Mouse (Mus musculus): ENCODE data around the gene Atf6b. TPM values are rescaled to one million over a fixed set of nuclear protein-coding genes. Genes with fewer than 3 reads are reported as not detected.
A peak's percentile ranks its signal among the peaks of the same experiment; 100 is the strongest.

Gene Atf6b
- polyA plus RNA-seq (2014; fragmentation: Nextera tagmentation; extraction: Ambion mirVana), result 59.8 and 62.2 TPM in 2 replicates

DNA sequence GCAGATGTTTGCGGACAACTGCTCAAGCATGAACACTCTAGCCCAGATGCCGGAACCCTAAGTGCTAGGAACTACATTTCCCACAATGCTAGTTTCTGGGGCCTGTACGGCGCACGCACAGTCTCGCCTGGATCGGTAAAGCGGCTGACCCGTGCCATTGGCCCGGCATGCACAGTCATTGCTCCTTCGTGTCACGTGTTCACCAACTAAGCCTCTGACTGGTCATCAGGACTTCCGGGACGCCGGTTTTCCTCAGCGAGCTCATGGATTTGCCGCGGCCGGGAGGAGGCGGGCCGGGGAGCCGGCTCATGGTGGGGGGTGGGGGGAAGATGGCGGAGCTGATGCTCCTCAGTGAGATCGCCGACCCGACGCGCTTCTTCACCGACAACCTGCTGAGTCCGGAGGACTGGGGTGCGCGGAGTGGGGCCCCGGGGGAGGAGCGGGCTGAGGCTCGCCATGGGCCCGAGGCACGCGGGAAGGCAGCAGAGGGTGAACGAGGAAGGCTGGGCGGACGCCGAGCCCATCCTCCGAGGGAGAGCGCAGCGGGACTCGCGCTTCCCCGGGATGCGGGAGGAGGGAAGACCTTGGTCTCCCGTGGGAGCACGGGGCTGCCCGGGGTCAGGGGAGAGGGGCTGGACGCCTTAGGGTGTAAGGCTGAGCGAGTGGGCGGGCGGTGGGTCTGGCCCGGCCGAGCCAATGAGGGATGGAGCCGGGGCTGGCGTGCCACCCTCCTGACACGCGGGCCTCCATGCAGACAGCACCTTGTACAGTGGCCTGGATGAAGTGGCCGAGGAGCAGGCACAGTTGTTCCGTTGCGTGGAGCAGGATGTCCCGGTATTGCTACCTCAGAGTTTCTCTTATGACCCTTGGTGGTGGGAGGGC is at the start of gene Atf6b:
TSS of gene Atf6b (plus strand) at position 241 of the 882 bp plus-strand sequence.
- Histone ChIP-seq H3K9me3 (ENCODE audit: control insufficient read depth, low read length) (no peaks in the 10 kb centered on the region), H3K4me2 (ENCODE audit: low read length) (peak within 1 kb of the TSS; percentile 78), H3K27me3 (replicated peaks; ENCODE audit: control insufficient read depth, insufficient read depth, low read length) (no peaks in the 10 kb centered on the region), H3K27ac (ENCODE audit: low read depth) (peak within 1 kb of the TSS; percentile 57; the same call in 1 of the 2 replicates), H3K9ac (ENCODE audit: low read length) (peak within 1 kb of the TSS; percentile 89), H3K4me3 (ENCODE audit: low read depth, low read length) (peak within 1 kb of the TSS; percentile 99), H3K36me3 (ENCODE audit: control insufficient read depth, insufficient read depth, low read length) (peaks cover 36% of the 10 kb centered on the region), H3K4me1 (replicated peaks; ENCODE audit: control insufficient read depth, insufficient read depth, low read length) (peaks cover 25% of the 10 kb centered on the region; the same call in 1 of the 2 replicates)
- peak; percentile 96 for ATAC-seq (replicated peaks; ENCODE audit: low FRiP score, low TSS enrichment, low read depth)
- 1% methylated on average over 64 of the region's 66 CpGs for WGBS
- peak; percentile 87 for DNase-seq (ENCODE audit: low spot score)

DNA sequence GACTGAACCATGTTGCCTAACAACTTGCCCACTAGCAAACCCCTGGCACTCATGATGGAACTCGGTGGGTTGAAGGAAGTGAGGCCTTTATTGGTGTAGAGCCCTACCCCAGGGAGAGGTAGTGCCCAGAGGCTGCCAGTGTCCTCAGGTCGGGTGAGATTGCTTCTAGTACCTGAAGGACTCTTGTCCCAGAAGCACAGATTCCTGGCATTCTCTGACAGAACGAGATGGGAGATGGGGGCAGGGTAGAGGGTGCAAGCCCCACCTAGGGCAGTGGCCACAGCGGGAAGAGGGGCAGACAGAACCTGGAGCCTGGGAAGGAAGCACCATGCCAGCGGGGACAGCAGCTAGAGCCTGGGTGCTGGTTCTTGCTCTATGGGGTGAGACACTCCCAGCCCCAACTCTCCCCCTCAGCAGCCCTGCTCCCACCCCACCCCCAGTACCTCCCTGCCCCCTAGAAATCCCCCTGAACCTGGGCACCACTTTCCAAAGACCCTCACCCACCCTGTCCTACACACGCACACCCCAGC is 49.3 kb upstream of the Atf6b start, which contains the start of gene Ager:
TSS of gene Ager (plus strand) at position 297 of the 530 bp plus-strand sequence.
- no peak for DNase-seq (ENCODE audit: low spot score)
- Histone ChIP-seq H3K4me3 (ENCODE audit: low read depth, low read length) (no peak within 1 kb of the TSS), H3K4me1 (replicated peaks; ENCODE audit: control insufficient read depth, insufficient read depth, low read length) (peaks cover 36% of the 10 kb centered on the region), H3K27me3 (replicated peaks; ENCODE audit: control insufficient read depth, insufficient read depth, low read length) (no peaks in the 10 kb centered on the region), H3K27ac (ENCODE audit: low read depth) (no peak within 1 kb of the TSS), H3K4me2 (ENCODE audit: low read length) (no peak within 1 kb of the TSS), H3K9me3 (ENCODE audit: control insufficient read depth, low read length) (no peaks in the 10 kb centered on the region), H3K9ac (ENCODE audit: low read length) (no peak within 1 kb of the TSS), H3K36me3 (ENCODE audit: control insufficient read depth, insufficient read depth, low read length) (peaks cover 42% of the 10 kb centered on the region)
- 18% methylated on average over 6 of the region's 6 CpGs for WGBS
- ATAC-seq (replicated peaks; ENCODE audit: low FRiP score, low TSS enrichment, low read depth), result no peak

DNA sequence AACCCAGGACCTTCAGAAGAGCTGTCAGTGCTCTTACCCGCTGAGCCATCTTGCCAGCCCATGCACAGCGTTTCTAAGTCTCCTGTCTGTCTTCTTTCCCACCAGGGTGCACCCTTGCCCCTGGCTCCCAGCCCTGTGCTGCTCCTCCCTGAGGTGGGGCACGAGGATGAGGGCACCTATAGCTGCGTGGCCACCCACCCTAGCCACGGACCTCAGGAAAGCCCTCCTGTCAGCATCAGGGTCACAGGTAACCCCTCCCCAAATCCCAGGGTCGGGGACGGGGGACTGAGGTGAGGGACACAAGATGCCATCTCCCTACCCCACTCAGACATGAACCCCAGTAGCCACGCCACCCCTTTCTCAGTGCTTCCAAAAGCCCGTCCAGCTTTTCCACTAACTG is 47.1 kb upstream of the Atf6b start:
- no peak overlapping the region for H3K9ac ChIP-seq (ENCODE audit: low read length)
- 76% methylated on average over 9 of the region's 9 CpGs for WGBS
- ATAC-seq (replicated peaks; ENCODE audit: low FRiP score, low TSS enrichment, low read depth), result no peak
- peaks cover 35% of the 10 kb centered on the region for H3K36me3 ChIP-seq (ENCODE audit: control insufficient read depth, insufficient read depth, low read length)
- no peak for DNase-seq (ENCODE audit: low spot score)
- H3K9me3 ChIP-seq (ENCODE audit: control insufficient read depth, low read length), result no peaks in the 10 kb centered on the region
- peaks cover 31% of the 10 kb centered on the region for H3K4me1 ChIP-seq (replicated peaks; ENCODE audit: control insufficient read depth, insufficient read depth, low read length)
- H3K4me3 ChIP-seq (ENCODE audit: low read depth, low read length), result no peak overlapping the region
- H3K4me2 ChIP-seq (ENCODE audit: low read length), result no peak overlapping the region
- H3K27me3 ChIP-seq (replicated peaks; ENCODE audit: control insufficient read depth, insufficient read depth, low read length), result no peaks in the 10 kb centered on the region
- H3K27ac ChIP-seq (ENCODE audit: low read depth), result no peak overlapping the region

DNA sequence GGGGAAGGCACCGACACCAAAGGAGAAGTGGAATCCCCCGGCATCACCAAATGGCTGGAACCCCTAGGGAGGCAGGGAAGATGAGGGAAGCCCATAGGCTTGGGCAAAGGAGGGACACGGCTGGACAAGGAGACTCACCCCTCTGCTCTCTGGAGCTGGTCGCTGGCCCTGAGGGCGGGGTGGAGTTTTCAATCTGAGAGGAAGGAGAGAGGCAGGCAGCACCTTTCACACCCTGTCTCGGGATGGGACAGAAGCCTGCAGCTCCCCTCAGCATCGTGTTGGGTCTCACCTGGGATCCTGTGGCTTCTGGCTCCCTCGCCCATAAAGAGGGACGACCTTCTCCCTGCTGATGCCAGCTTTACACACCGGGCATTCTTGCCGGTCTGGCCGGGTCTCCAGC is 45.1 kb upstream of the Atf6b start:
- WGBS, result 80% methylated on average over 12 of the region's 12 CpGs

DNA sequence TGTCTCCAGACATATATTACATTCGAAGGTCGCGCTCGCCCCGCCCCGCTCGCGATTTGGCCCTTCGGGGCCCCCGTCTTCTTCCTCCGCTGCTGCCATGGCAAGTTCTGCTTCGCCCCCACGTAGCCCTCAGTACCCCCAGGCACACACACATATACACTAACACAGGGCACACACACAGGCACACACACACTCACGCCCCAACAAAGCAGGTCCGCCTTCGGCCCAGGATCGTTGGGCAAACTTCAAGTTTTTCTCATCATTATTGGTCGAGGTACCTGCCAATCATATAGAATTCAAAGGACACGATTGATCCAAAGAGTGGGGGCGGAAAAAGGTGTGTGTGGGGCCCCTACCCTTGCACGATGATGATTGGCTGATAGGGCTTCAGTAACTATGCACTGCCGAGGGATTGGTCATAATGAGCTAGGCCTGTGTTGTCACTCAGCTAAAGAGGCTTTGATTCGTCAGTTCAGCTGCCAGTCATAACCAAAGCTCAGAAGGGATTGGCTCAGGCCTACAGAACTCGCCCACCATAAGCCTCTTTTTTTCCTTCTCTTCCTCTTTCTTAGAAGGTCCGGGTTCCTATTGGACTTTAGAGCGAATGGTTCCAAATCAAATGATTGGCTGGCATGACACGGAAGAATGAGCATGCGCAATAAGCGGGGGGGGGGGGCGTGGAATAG is 43.4 kb upstream of the Atf6b start, which contains the start of gene Rnf5:
TSS of gene Rnf5 (minus strand) at position 316 of the 686 bp plus-strand sequence.
- H3K4me1 ChIP-seq (replicated peaks; ENCODE audit: control insufficient read depth, insufficient read depth, low read length), result peaks cover 35% of the 10 kb centered on the region
- under 1% methylated on average over 30 of the region's 30 CpGs for WGBS
- peak; percentile 98 for ATAC-seq (replicated peaks; ENCODE audit: low FRiP score, low TSS enrichment, low read depth)

More for the DNA sequence above, 45.1 kb upstream of the Atf6b start:
- no peak for ATAC-seq (replicated peaks; ENCODE audit: low FRiP score, low TSS enrichment, low read depth)
- Histone ChIP-seq H3K36me3 (ENCODE audit: control insufficient read depth, insufficient read depth, low read length) (peaks cover 19% of the 10 kb centered on the region), H3K4me2 (ENCODE audit: low read length) (no peak overlapping the region), H3K4me1 (replicated peaks; ENCODE audit: control insufficient read depth, insufficient read depth, low read length) (peaks cover 38% of the 10 kb centered on the region), H3K9ac (ENCODE audit: low read length) (no peak overlapping the region), H3K27me3 (replicated peaks; ENCODE audit: control insufficient read depth, insufficient read depth, low read length) (no peaks in the 10 kb centered on the region), H3K9me3 (ENCODE audit: control insufficient read depth, low read length) (no peaks in the 10 kb centered on the region), H3K27ac (ENCODE audit: low read depth) (no peak overlapping the region), H3K4me3 (ENCODE audit: low read depth, low read length) (no peak overlapping the region)
- DNase-seq (ENCODE audit: low spot score), result no peak

DNA sequence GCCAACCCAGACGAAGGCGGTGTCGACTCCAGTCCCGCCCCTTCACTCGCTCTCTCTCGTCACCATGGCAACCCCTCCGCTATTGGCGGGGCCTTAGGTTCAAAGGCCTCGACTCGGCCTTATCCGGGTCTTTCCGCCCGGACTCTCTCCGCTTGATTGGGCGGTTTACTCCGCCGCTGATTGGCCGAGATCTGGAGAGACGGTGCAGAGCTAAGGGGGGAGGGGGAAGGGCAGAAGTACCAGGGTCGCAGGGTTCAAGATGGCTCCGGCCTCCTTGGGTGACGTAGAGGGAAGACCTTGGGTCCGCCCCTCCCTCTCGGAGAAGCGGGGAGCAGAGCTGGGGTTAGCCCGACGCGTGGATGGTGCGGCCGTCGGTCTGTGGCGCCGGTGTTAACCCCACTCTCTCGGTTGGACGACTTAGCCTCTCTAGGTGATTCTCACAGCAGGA is 42.9 kb upstream of the Atf6b start, which contains the start of gene Agpat1:
TSS of gene Agpat1 (plus strand) at position 202 of the 448 bp plus-strand sequence.
- peak within 1 kb of the TSS; percentile 94 for H3K4me2 ChIP-seq (ENCODE audit: low read length)
- peak within 1 kb of the TSS; percentile 86 for H3K9ac ChIP-seq (ENCODE audit: low read length)
- under 1% methylated on average over 34 of the region's 35 CpGs for WGBS
- no peaks in the 10 kb centered on the region for H3K9me3 ChIP-seq (ENCODE audit: control insufficient read depth, low read length)
- DNase-seq (ENCODE audit: low spot score), result peak; percentile 98
- peaks cover 33% of the 10 kb centered on the region for H3K4me1 ChIP-seq (replicated peaks; ENCODE audit: control insufficient read depth, insufficient read depth, low read length)
- H3K27me3 ChIP-seq (replicated peaks; ENCODE audit: control insufficient read depth, insufficient read depth, low read length), result no peaks in the 10 kb centered on the region
- peak within 1 kb of the TSS; percentile 90 for H3K27ac ChIP-seq (ENCODE audit: low read depth)
- peaks cover 24% of the 10 kb centered on the region for H3K36me3 ChIP-seq (ENCODE audit: control insufficient read depth, insufficient read depth, low read length)
- peak; percentile 88 for ATAC-seq (replicated peaks; ENCODE audit: low FRiP score, low TSS enrichment, low read depth)
- H3K4me3 ChIP-seq (ENCODE audit: low read depth, low read length), result peak within 1 kb of the TSS; percentile 97

More for the DNA sequence above, 43.4 kb upstream of the Atf6b start, which contains the start of gene Rnf5:
- Histone ChIP-seq H3K9ac (ENCODE audit: low read length) (peak within 1 kb of the TSS; percentile 86), H3K4me2 (ENCODE audit: low read length) (peak within 1 kb of the TSS; percentile 94), H3K27ac (ENCODE audit: low read depth) (peak within 1 kb of the TSS; percentile 90), H3K4me3 (ENCODE audit: low read depth, low read length) (peak within 1 kb of the TSS; percentile 97), H3K27me3 (replicated peaks; ENCODE audit: control insufficient read depth, insufficient read depth, low read length) (no peaks in the 10 kb centered on the region), H3K36me3 (ENCODE audit: control insufficient read depth, insufficient read depth, low read length) (peaks cover 24% of the 10 kb centered on the region), H3K9me3 (ENCODE audit: control insufficient read depth, low read length) (no peaks in the 10 kb centered on the region)
- DNase-seq (ENCODE audit: low spot score), result peak; percentile 98

DNA sequence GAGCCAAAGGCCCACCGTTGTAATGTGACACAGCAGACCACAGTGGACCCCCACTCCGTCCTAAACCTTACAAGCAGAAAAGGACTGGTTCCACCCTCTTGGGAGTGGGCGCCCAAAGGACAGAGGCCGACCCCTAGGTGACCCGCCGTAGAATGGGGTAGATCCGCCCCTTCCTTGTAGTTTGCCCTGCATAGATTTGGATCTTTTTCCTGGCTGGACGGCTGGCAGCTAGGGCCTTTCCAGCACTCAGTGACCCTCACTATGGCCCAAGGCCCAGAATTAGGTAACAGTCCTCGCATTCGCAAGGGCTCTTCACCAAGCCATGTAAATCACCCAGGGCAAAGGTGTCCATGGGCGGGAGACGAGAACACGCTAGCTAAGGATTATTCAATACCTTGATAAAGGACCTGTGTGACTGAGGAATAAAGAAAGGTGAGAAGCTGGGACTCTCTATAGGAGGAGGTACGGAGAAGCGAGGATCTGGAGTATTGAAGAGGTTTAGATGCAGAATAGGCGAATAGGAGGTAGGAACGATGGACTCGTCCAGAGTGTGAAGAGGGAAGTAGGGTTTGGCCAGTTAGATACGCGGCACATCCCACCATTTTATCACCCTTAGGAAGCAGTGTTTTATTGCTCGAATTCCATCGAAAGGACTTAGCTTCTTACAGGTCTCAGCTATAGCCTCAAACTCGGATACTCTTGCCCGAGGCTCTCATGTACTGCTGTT is 42.3 kb upstream of the Atf6b start:
- Histone ChIP-seq H3K9me3 (ENCODE audit: control insufficient read depth, low read length) (no peaks in the 10 kb centered on the region), H3K36me3 (ENCODE audit: control insufficient read depth, insufficient read depth, low read length) (peaks cover 24% of the 10 kb centered on the region), H3K27me3 (replicated peaks; ENCODE audit: control insufficient read depth, insufficient read depth, low read length) (no peaks in the 10 kb centered on the region), H3K4me1 (replicated peaks; ENCODE audit: control insufficient read depth, insufficient read depth, low read length) (peaks cover 33% of the 10 kb centered on the region), H3K27ac (ENCODE audit: low read depth) (peak overlapping the region; percentile 90), H3K4me2 (ENCODE audit: low read length) (peak overlapping the region; percentile 94), H3K9ac (ENCODE audit: low read length) (peak overlapping the region; percentile 86), H3K4me3 (ENCODE audit: low read depth, low read length) (peak overlapping the region; percentile 97)
- 12% methylated on average over 24 of the region's 24 CpGs for WGBS
- ATAC-seq (replicated peaks; ENCODE audit: low FRiP score, low TSS enrichment, low read depth), result no peak; the same call in 1 of the 2 replicates
- no peak for DNase-seq (ENCODE audit: low spot score)
